Mouse (Mus musculus) bone marrow macrophage, adult 2 months (primary cell): ENCODE results near the gene Hnrnpab.

Experiments used
- CTCF ChIP-seq: IDR thresholded peaks from 2 replicates; pipeline ENCODE4 v1.5.1; 2012; ENCODE audit warnings: low read depth, mild to moderate bottlenecking, low read length, moderate library complexity
- POLR2A ChIP-seq: IDR thresholded peaks from 2 replicates; pipeline ENCODE4 v1.6.1; 2012; ENCODE audit warnings: mild to moderate bottlenecking, low read depth, low read length, borderline replicate concordance

GRCm38 (mm10) chr11:51577587-51577986 lies 29.1 kb downstream of the Hnrnpab start:
- TF ChIP-seq POLR2A (no peak), CTCF (no peak)
